Mouse (Mus musculus) layer of hippocampus, postnatal 36 days (tissue): ENCODE results near the gene Apol9a. TPM values are rescaled to one million over a fixed set of nuclear protein-coding genes. Genes with fewer than 3 reads are reported as not detected.
"Not testable (repeated sequence)": the region's sequence is repeated elsewhere in the genome, so short reads cannot be mapped to it uniquely, and the experiment has no call there.

Experiments
- DNase-seq, 2 experiments: peaks; one replicate each; pipeline ENCODE4 v3.0.0; 2022
- total RNA-seq, 2 experiments: library from RNA; stranded (reverse); gene quantifications; 2 replicates each; pipeline ENCODE4 v1.2.3; 2021

Apol9a gene
- total RNA-seq: not detected

- DNase-seq: not testable (repeated sequence)
Observed at GRCm38 (mm10) chr15:77411035-77411434, at the start of gene Apol9a. TSS of gene Apol9a (minus strand) at chr15:77411135.

GRCm38 (mm10) chr15:77449927-77450326 is 39.0 kb upstream of the Apol9a start:
- DNase-seq: not testable (repeated sequence)

GRCm38 (mm10) chr15:77447392-77447791 is 36.5 kb upstream of the Apol9a start, which contains the start of gene Apol7b:
TSS of gene Apol7b (minus strand) at chr15:77447492.
- not testable (repeated sequence) for DNase-seq

GRCm38 (mm10) chr15:77445668-77446067 is 34.7 kb upstream of the Apol9a start:
- DNase-seq: not testable (repeated sequence)

- peak; percentile 4 to 14 for DNase-seq
Observed at GRCm38 (mm10) chr15:77444746-77445145, 33.8 kb upstream of the Apol9a start.

GRCm38 (mm10) chr15:77428690-77429448 is 17.9 kb upstream of the Apol9a start:
- DNase-seq: not testable (repeated sequence)

GRCm38 (mm10) chr15:77422925-77423324 is 12.0 kb upstream of the Apol9a start:
- DNase-seq: not testable (repeated sequence)

GRCm38 (mm10) chr15:77419657-77420056 is 8.7 kb upstream of the Apol9a start:
- DNase-seq: not testable (repeated sequence)

GRCm38 (mm10) chr15:77416655-77417333 is 5.9 kb upstream of the Apol9a start:
- not testable (repeated sequence) for DNase-seq

GRCm38 (mm10) chr15:77415653-77416052 is 4.7 kb upstream of the Apol9a start:
- not testable (repeated sequence) for DNase-seq

GRCm38 (mm10) chr15:77412695-77413094 is 1.8 kb upstream of the Apol9a start:
- not testable (repeated sequence) for DNase-seq

GRCm38 (mm10) chr15:77406370-77406769 is 4.6 kb downstream of the Apol9a start:
- DNase-seq: not testable (repeated sequence)

- not testable (repeated sequence) for DNase-seq
Observed at GRCm38 (mm10) chr15:77399027-77399426, 11.9 kb downstream of the Apol9a start, which contains the start of gene Apol7a. TSS of gene Apol7a (minus strand) at chr15:77399110.

GRCm38 (mm10) chr15:77397450-77398132 is 13.3 kb downstream of the Apol9a start:
- not testable (repeated sequence) for DNase-seq

- DNase-seq: not testable (repeated sequence)
Observed at GRCm38 (mm10) chr15:77393832-77394231, 17.1 kb downstream of the Apol9a start.

- DNase-seq: no peak
Observed at GRCm38 (mm10) chr15:77387462-77387861, 23.5 kb downstream of the Apol9a start.

- no peak for DNase-seq
Observed at GRCm38 (mm10) chr15:77384340-77385030, 26.4 kb downstream of the Apol9a start.

GRCm38 (mm10) chr15:77382880-77383279 is 28.1 kb downstream of the Apol9a start:
- DNase-seq: no peak

GRCm38 (mm10) chr15:77382271-77382850 is 28.6 kb downstream of the Apol9a start:
- no peak for DNase-seq

- no peak for DNase-seq
Observed at GRCm38 (mm10) chr15:77381481-77381880, 29.5 kb downstream of the Apol9a start.

- no peak for DNase-seq
Observed at GRCm38 (mm10) chr15:77379921-77380320, 31.0 kb downstream of the Apol9a start.

GRCm38 (mm10) chr15:77377419-77377818 is 33.5 kb downstream of the Apol9a start:
- DNase-seq: no peak
